Mouse (Mus musculus) adrenal gland, adult (tissue): ENCODE results near the gene Ccnk.

Experiments
- DNase-seq, 2 experiments: peaks; one replicate each; pipeline ENCODE4 v3.0.0; 2022 to 2023; ENCODE audit warnings: low spot score in 1 of 2; ENCODE audit not compliant: inconsistent age in 2 of 2

Ccnk gene

DNA sequence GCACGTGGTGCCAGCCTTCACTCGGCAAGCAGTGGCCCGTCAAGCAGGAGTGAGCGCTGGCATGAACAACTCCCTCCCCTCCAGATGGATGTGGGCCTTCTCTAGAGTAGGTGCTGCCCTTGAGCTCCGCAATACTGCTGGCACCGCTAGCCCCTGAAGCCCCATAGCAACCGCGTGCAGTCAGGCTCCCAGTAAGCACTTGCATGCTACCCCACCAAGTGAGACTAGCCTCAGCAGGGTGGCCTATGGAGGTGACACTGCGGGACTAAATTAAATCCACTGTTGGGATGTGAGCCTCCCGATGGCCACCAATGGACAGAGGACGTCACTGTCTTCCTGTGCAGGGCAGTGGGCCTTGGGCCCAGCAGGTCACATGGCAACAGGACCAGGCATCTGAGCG is 41.2 kb downstream of the Ccnk start:
- DNase-seq = peak in 1 of 2 experiments; percentile 72

DNA sequence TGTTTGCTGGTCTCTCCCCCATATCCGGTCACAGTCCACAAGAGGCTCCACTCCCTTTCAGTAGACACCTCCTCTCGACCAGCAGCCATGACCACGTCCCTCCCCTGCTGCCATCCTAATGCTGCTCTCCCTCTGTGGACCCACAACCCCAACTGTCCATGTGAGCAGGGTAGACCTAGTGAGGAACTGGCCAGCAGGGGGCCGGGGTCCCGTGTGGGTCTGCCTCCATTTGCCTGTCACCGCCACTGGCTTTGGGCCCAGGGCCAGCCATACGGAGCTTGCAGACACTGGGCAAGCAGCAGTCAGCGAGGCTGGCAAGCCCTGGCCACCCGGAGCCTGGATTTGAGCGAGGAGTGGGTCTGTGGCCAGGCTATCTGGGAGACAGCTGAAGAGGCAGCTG is 41.8 kb downstream of the Ccnk start:
- DNase-seq = no peak

DNA sequence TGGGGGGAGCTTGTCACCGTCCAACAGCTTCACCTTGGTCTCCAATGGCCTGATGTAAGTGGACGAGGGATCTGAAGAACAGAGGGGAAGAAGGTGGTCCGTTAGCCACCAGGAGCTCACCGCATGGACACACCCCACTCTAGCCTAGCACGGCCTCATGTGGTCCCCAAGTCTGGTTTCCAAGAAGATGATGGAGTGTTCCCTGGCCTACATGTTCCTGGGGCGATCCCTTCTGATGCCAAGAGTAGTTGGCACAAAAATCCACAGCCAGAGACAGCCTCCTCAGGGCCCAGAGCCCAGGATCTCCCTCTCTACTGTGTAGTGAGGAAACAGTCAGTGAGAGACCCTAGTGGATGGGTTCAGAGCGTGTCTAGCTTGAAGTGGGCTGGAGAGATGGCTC is 42.3 kb downstream of the Ccnk start:
- no peak for DNase-seq

DNA sequence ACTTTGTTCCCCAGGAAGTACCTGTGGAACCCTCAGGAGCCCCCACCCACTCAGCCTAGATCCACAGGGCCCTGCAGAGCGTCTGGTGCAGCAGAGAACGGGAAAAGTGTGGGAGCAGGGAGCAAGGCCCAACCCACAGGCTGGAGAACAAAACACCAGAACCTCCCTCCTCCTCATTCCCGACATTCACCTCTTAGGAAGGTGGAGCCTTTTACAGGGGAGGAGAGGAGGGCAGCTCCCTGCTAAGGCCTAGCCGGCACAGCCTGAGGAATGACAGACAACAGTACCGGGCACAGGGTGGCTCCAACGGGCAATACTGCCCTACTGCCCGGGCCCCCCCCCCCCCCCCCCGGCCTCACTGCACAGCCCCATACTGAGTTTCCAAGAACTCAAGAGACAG is 44.0 kb downstream of the Ccnk start:
- no peak for DNase-seq

DNA sequence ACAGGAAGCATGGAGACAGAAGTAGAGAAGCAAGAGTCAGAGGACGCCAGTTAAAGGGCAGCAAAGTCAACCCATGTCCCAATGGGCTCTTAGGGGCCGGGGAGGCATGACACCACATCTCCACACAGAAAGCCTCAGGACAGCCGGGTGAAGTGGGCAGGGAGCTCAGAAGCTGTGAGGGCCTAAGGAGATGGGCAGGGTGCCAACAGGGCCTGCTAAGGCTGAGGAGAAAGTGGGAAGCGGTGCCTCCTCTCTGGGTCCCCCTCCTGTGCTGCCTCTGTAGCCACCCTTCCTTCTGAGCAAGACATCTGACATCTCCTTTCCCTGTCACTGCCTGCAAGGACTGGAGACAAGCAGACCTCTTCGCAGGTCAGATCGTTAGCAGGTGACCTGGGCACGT is 46.4 kb downstream of the Ccnk start:
- no peak for DNase-seq

DNA sequence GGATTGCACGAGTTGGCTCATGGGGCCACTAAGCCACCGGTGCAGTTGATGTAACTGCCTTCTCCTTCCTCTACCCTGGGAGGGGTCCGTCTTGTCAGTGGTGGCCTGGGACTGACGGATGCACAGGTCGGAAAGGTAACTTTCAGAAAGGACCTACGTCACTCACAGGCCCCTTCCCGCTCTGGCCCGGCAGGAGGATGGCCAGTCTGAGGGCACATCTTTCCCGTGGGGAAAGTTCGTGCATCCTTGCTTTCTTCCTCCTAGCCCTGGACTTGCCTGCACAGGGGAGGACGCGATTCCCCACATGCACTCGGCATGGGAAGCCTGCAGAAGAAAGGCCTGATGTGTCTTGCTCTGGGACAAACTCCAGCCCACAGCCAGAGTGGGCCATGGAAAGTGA is 46.8 kb downstream of the Ccnk start:
- no peak for DNase-seq

DNA sequence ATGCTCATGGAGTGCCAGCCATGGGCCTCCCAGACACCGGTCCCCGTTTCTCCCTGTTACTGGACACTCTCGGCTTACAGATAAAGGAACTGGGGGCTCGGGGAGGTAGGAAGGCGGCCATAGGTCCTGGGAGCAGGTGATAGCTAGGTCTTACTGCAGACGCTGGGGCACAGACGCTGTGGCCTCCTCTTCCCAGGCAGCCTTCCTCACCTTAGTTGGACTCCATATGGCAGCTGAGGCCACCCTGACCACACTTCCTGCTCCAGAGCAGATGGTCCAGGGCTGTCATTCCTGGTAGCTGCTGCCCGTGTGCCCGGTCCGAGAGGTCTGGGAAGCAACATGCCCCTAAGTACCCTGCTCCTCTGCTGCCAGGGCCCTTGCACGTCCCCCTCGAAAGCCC is 47.6 kb downstream of the Ccnk start:
- DNase-seq = no peak

DNA sequence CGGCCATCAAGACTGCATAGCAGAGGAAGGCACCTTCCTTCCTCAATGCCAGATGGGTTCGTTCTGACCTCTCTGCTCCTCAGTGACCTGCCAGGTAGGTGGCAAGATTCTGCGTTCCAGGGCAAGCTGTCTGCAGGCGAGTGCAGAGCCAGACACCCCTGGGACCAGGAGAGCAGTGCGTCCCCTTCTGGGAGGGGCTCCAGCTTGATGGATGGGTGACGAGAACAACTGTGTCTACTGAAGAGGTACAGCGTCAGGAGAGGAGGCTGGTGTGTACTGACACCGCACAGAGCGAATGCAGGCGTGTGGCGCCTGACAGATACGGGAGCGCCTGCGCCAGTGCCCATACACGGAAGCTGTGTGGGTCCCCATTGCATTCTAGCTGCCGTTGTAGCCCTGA is 48.1 kb downstream of the Ccnk start:
- DNase-seq = no peak

DNA sequence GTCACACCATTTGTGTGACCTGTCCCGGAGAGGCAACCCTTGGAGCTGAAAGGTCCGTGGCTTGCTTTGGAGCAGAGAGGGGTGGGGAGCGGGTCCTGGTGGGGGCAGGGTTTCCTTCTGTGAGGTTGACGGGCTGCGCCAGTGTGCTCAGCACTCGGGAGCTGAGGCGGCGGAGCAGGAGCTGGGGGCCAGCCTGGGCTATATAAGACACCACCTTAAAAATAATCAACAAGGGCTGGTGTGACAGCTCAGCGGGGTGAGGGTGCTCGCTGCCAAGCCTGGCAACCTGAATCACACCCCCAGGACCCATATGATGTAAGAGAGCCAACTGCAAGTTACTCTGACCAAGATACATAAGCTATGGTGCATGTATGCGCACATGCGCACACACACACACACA is 50.7 kb downstream of the Ccnk start:
- no peak for DNase-seq

DNA sequence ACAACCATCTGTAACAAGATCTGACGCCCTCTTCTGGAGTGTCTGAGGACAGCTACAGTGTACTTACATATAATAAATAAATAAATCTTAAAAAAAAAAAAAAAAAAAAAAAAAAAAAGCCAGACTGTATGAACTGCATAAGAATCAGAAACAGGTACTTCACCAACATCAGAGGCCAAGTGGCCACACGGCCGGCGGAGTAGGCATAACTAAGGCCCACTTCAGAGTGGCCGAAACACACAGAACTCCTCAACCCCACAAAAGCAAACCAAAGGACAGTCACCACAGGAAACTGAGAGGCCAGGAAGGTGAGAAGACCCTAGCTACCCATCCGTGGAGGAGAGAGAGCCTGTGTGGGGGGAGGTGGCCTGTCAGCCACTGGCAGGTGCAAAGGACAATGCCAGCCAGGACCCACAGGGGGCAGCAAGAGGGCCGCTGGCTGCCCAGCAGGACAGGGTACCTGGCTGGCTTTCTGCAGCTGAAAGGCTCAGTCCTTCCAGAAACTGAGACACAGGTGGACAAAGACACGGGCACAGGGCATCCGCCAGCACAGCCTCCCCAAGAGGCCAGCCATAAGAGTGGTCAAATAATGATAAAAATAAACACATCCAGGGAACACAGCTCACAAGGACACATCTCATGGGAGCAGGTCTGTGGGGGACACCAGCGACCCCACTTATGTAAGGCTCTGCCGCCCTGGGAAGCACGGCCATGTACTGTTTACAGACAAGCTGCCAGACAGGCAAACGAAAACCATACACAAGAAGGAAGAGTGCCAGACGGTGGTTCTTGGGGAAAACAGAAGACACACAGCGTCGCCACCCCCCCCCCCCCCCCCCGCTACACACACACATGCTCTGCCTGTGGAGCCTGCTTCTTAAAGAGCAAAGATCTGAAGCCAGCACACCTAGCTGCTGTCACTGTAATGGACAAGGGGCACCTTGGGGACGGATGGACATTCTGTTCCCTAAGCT is 51.7 kb downstream of the Ccnk start:
- peak; percentile 55 to 80 for DNase-seq

DNA sequence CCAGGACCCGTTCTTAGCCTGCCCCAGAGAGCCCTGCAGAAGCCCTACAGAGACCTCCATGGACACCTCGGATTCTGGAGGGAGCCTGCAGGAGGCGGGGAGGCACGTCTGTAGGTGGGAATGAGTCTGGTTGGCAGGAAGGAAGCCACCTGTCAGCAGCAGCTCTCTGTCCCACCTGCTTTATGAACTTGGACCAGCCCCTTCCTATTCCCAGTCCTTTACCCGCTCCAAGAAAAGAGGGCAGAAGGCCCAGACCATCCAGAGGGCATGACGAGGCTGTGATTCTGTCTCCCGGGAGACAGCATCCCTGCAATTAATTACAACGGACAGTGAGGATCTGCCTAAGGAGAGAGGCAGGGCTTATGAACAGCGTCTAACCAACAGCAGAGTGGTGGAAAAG is 52.5 kb downstream of the Ccnk start:
- no peak for DNase-seq

DNA sequence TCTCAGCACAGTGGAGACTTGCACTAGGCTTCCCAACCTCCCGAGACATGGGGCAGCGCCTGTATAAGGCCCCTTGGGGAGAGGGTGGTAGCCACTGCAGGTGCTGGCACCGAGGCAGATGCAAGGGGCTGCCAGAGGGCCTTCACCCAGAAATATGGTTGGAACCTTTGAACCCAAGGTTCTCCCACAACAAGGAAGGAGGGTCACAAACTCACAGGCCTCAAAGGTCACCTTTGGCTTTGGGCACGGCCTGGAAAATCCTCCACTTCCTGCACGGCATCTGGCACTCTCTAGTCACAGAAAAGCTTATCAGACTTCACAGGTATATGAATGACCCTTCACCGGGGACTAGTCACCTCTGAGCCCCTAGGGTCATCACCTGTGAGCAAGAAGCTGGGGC is 54.4 kb downstream of the Ccnk start:
- DNase-seq = no peak

DNA sequence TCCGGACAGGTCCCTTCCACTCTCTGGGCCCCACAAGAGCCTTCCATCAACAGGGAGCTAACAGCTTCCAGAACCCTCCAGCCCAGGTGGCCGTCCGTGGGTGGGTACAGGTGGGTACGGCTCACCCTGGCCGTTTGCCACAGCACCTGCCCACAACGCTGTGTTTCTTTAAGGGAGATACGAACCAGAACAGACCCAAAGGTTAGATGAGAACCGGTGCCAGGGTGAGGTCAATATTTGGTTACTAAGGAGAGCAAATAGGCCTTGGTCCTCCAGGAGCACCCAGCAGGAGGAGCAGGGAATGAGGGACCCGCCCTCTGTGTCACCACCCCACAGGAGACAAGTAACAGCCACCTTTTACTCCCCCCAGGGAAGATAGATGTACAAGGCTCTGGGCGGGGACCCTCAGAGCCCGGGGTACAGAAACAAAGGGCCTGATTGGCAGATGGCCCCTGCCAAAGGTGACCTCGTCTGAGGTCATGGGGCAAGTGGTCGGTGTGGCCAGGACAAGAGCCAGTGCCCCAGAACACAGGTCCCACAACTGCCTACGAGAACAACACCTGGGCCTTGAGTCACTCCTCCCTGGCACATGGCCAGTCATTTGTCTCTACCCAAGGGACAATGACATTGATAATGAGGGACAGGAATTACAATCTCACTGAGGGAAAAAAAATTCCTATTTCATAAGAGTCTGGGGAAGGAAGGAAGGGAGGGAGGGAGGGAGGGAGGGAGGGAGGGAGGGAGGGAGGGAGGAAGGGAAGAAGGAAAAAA is 55.6 kb downstream of the Ccnk start:
- no peak for DNase-seq

DNA sequence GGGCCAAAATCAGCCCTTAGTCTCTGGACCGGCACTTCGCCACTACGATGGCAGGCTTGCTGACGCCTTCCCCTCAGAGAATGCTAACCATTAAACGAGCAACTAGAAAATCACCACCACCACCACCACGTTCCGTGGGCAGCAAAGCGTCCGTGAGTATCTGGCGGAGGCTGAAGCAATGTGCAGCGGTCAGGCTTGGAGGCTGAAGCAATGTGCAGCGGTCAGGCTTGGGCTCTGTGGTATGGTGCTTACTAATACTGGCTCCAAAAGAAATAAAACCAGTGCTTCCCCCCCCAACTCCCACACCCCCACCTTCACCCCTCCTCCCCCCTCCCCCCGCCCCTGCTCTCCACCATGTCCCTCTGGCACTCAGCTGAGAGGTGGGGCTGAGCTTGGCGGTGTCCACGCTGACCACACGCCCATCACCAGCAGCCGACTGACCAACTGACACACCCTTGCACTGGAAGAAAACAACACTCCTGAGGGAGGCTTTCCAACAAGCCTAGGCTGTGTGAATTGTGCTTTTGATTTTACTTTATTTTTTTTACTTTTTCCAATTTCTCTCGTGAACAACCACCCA is 56.7 kb downstream of the Ccnk start:
- DNase-seq = no peak

DNA sequence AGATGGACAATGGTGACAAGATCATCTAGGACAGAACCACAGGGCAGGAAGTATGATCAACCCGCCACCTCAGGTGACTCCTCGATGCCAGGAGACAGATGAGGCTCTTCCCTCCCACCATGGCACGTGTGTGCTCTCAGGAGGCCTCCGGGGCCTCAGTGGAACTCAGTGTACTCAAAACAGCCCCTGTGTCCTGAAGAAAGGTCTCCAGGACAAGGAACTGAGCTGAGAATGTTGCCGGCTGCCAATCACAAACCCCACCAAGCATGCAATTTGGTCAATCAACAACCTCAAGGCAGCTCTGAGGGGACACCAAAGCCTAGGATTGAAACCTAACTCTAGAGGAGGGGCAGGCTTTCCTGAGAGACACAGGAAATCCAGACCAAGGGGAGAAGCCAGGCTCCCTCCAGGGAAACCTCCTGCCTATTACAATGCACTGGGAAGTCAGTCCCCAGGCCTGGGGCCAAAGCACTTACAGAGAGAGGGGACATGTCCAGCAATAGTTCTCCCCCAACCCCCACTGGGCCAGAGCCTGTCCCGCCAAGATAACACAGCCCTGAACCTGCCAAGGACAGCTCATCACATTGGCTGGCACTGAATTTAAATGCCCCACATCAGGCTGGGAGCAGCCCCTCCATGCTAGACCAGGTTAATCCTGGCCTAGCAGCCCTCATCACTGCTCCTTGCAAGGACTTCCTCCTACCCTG is 58.1 kb downstream of the Ccnk start:
- peak in 1 of 2 experiments; percentile 42 for DNase-seq

DNA sequence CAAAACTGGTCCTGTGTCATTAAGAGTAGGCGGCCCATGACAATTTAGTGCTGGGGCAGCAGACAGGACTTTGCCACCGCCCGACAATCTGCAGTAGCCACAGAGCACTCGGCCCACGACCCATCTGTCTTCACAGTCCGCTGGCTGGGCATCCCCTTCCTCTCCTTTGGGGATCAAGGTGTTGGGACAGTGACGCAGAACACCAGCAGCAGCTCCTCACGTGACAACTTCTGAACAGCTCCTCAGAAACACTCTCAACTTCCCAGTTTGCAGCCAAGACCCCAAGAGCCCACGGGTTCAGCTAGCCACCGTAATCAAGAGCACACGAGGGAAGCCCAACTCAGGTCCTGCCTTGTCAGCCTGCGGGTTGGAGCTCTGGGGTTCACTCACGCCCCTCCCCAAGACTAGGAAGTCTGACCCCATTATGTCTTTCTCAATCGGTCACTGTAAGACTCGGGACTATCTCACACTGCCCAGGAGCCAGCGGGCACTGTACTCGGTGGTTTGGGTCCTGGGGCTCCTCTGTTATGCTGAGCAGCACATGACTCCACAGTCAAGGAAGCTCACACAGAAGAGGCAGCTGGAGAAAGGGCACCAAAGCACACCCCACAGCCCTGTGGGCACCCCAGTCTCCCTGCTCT is 59.1 kb downstream of the Ccnk start:
- DNase-seq = no peak

DNA sequence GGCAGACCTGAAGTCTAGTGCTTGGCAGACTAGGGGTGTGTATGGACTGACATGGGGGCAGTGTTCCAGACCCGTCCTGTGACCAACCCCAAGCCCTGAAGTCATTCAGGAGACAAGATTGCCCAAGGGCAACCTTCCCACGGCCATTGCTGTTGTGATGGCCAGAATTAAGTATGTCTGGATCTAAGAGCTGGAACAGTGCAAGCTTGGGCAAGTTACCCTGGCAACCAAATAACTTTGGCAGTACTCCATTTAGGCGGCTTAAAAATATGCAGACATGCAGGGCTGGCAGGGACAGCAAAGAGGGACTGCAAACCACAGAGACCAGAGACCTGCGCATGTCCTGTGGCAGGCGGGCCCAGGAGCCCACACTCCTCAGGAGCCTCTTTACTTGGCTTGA is 60.1 kb downstream of the Ccnk start:
- DNase-seq = peak; percentile 72 to 89

DNA sequence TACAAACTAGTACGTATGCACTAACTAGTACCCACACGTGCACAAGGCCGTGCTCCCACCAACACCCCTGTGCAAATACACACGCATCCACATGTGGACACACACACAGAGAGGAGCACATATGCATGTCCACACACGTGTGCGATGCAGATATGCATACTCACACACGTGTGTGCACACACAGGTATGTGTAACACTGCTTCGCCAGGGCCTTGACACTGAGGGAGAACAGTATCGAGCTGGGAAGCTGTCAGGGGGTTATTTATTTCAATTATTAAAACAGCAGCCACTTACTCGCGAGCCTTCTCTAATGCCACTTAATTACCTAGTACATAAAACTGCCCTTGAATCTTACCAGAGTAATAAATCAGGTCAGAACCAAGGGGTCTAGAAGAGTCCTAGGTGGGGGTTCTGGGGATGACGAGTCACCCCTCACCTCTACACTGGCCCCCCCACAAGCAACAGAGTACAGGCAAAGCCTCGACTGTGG is 61.1 kb downstream of the Ccnk start:
- no peak for DNase-seq

DNA sequence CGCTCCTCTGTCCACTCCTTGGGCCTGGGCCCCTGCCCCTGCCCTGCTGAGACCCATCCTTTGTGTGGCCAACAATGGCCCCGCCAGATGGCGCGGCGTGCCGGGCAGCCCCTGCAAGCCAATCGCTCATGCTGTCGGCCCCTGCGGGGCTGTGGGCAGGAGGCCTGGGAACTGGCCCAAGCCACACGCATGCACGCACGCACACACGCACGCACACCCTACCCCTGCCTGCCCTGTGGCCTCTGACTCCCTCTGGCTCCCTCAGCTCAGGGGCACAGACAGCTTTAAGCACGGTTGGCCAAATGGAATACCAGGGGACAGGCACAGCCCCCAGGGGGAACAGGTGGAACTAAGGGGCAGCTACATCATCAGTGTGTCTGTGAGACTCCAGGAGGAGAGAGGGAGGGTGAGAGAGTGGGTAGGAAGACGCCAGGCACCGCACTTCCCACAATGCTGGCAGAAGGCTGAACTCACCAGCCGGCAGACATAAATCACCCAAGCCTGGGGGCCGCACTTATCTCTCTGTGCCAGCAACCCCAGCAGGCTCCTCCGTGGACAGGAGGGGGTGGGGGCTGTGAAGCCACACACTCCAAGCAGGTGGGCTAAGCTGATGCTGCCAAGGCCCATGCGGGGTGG is 61.7 kb downstream of the Ccnk start:
- DNase-seq = peak; percentile 48 to 72

DNA sequence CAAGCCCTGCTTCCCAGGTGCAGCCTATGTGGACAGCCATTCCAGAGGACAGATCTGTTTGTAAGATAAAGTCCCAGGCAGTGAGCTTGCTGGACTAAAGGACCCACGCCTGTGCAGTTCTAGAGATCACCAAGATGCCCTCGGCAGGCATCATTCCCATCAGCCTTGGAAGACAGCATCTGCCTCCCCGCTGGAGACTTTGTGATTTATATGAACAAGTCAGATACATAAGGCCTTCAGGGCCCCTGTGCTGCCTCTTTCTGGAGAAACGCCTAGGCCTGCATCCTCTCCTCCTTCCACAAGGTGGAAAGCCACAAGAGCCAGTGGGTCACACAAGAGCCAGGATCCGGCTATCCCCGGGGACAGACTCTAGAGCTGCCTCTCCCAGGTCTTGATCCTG is 62.2 kb downstream of the Ccnk start:
- peak in 1 of 2 experiments; percentile 39 for DNase-seq
